Mouse (Mus musculus) CH12.LX (cell line): ENCODE results near the gene Pitx2. TPM values are rescaled to one million over a fixed set of nuclear protein-coding genes. Genes with fewer than 3 reads are reported as not detected.

ENCODE experiments used
- DNase-seq: peaks from one replicate; pipeline ENCODE4 v3.0.0-alpha.2; 2013; ENCODE audit errors: extremely low read depth
- H3K27ac ChIP-seq: 2 replicates; pipeline ENCODE4 v1.5.1; 2012; ENCODE audit warnings: low read depth, mild to moderate bottlenecking, control low read depth, moderate library complexity; ENCODE audit not compliant: insufficient read depth
- H3K27me3 ChIP-seq: replicated peaks from 2 replicates; pipeline ENCODE3; 2012; ENCODE audit warnings: inconsistent platforms
- H3K36me3 ChIP-seq, 2 experiments: replicated peaks in 1 of 2; 2 replicates each; pipeline versions ENCODE3 to v1.6.1; 2012; ENCODE audit warnings: inconsistent platforms in 1 of 2, low read length in 1 of 2, mild to moderate bottlenecking in 1 of 2, mixed read lengths in 1 of 2, moderate library complexity in 1 of 2; ENCODE audit not compliant: control insufficient read depth in 1 of 2, insufficient read depth in 1 of 2
- H3K4me1 ChIP-seq, 2 experiments: 2 replicates each; pipeline ENCODE4 v1.6.1; 2012; ENCODE audit warnings: inconsistent platforms in 1 of 2, moderate library complexity in 1 of 2; ENCODE audit not compliant: insufficient read depth in 2 of 2, control insufficient read depth in 1 of 2
- H3K4me2 ChIP-seq: 2 replicates; pipeline ENCODE4 v1.6.1; 2012; ENCODE audit warnings: low read depth, mild to moderate bottlenecking, control low read depth; ENCODE audit not compliant: poor library complexity, insufficient read depth, severe bottlenecking
- H3K4me3 ChIP-seq, 3 experiments: fragments of 150-350 bp in 1 of 3; sonication (generic) in 1 of 3; replicated peaks in 1 of 3; 2 replicates each; pipeline versions ENCODE3 to v1.5.1; 2011 to 2012; ENCODE audit warnings: low read depth in 2 of 3, low read length in 2 of 3, mild to moderate bottlenecking in 2 of 3, moderate library complexity in 2 of 3, control low read depth in 1 of 3, improper control_type of control experiment in 1 of 3, inconsistent platforms in 1 of 3, mixed read lengths in 1 of 3; ENCODE audit not compliant: poor library complexity in 1 of 3
- H3K79me2 ChIP-seq: replicated peaks from 2 replicates; pipeline ENCODE4 v1.6.1; 2012; ENCODE audit warnings: mild to moderate bottlenecking, moderate library complexity; ENCODE audit not compliant: control insufficient read depth, poor library complexity, insufficient read depth, severe bottlenecking; ENCODE audit errors: extremely low read depth
- H3K9ac ChIP-seq: 2 replicates; pipeline ENCODE4 v1.6.1; 2012; ENCODE audit warnings: low read depth, mild to moderate bottlenecking, control low read depth, moderate library complexity; ENCODE audit not compliant: insufficient read depth
- H3K9me3 ChIP-seq: replicated peaks from 2 replicates; pipeline ENCODE3; 2012; ENCODE audit warnings: low read length, inconsistent platforms, mixed read lengths
- CHD1 ChIP-seq: IDR thresholded peaks from 2 replicates; pipeline ENCODE4 v1.6.1; 2012; ENCODE audit warnings: low read depth, low read length, improper control_type of control experiment, inconsistent platforms
- E2F4 ChIP-seq: IDR thresholded peaks from 2 replicates; pipeline ENCODE4 v1.6.1; 2011; ENCODE audit warnings: low read depth, low read length, improper control_type of control experiment; ENCODE audit not compliant: insufficient replicate concordance
- ELF1 ChIP-seq: IDR thresholded peaks from 2 replicates; pipeline ENCODE4 v1.6.1; 2014; ENCODE audit warnings: low read depth, mild to moderate bottlenecking, inconsistent platforms, low read length, improper control_type of control experiment
- ETS1 ChIP-seq: conservative IDR thresholded peaks from 2 replicates; pipeline ENCODE4 v1.6.1; 2012; ENCODE audit warnings: low read depth, mild to moderate bottlenecking, inconsistent platforms, low read length, improper control_type of control experiment, moderate library complexity
- HCFC1 ChIP-seq: IDR thresholded peaks from 2 replicates; pipeline ENCODE4 v1.6.1; 2012; ENCODE audit warnings: low read depth, mild to moderate bottlenecking, inconsistent platforms, low read length, improper control_type of control experiment
- IRF4 ChIP-seq: IDR thresholded peaks from 2 replicates; pipeline ENCODE4 v1.6.1; 2014; ENCODE audit warnings: low read depth, mild to moderate bottlenecking, inconsistent platforms, low read length, improper control_type of control experiment
- JUND ChIP-seq: conservative IDR thresholded peaks from 2 replicates; pipeline ENCODE4 v1.6.1; 2011; ENCODE audit warnings: low read depth, low read length, improper control_type of control experiment
- KAT2A ChIP-seq: IDR thresholded peaks from 2 replicates; pipeline ENCODE4 v1.6.1; 2012; ENCODE audit warnings: low read length, improper control_type of control experiment, inconsistent platforms; ENCODE audit not compliant: insufficient replicate concordance
- MAZ ChIP-seq: IDR thresholded peaks from 2 replicates; pipeline ENCODE4 v1.6.1; 2012; ENCODE audit warnings: low read depth, mild to moderate bottlenecking, inconsistent platforms, low read length, improper control_type of control experiment, moderate library complexity
- MEF2A ChIP-seq: IDR thresholded peaks from 2 replicates; pipeline ENCODE4 v1.6.1; 2014; ENCODE audit warnings: low read depth, mild to moderate bottlenecking, inconsistent platforms, low read length, improper control_type of control experiment, borderline replicate concordance
- MYC ChIP-seq: IDR thresholded peaks from 2 replicates; pipeline ENCODE4 v1.6.1; 2011; ENCODE audit warnings: low read depth, mild to moderate bottlenecking, improper control_type of control experiment, low read length
- NELFE ChIP-seq: IDR thresholded peaks from 2 replicates; pipeline ENCODE4 v1.6.1; 2011; ENCODE audit warnings: low read depth, low read length, improper control_type of control experiment
- PAX5 ChIP-seq: IDR thresholded peaks from 2 replicates; pipeline ENCODE4 v1.6.1; 2012; ENCODE audit warnings: low read length, inconsistent platforms, mixed read lengths
- RAD21 ChIP-seq: IDR thresholded peaks from 2 replicates; pipeline ENCODE4 v1.6.1; 2011; ENCODE audit warnings: low read depth, mild to moderate bottlenecking, low read length, improper control_type of control experiment, moderate library complexity
- RCOR1 ChIP-seq: conservative IDR thresholded peaks from 2 replicates; pipeline ENCODE4 v1.6.1; 2012; ENCODE audit warnings: low read depth, mild to moderate bottlenecking, inconsistent platforms, low read length, improper control_type of control experiment
- TCF12 ChIP-seq: IDR thresholded peaks from 2 replicates; pipeline ENCODE4 v1.6.1; 2014; ENCODE audit warnings: low read depth, mild to moderate bottlenecking, inconsistent platforms, low read length, improper control_type of control experiment
- UBTF ChIP-seq: IDR thresholded peaks from 2 replicates; pipeline ENCODE4 v1.6.1; 2012; ENCODE audit warnings: low read depth, mild to moderate bottlenecking, inconsistent platforms, low read length, improper control_type of control experiment, moderate library complexity
- ZKSCAN1 ChIP-seq: IDR thresholded peaks from 2 replicates; pipeline ENCODE4 v1.6.1; 2012; ENCODE audit warnings: low read depth, inconsistent platforms, low read length, improper control_type of control experiment, borderline replicate concordance
- dilution Hi-C: fragments of 300-500 bp; cut with MboI; formaldehyde crosslinking; loops from 2 replicates; pipeline ENCODE4 v1.14.3; 2020; ENCODE audit warnings: low sequenced_read_pairs; ENCODE audit not compliant: extremely low pct_unique_long_range_greater_than_20kb, extremely low pct_ligation_motif_present
- in situ Hi-C: fragments of 300-500 bp; cut with MboI; formaldehyde crosslinking; loops from 3 replicates; pipeline ENCODE4 v1.14.3; 2019; ENCODE audit warnings: low sequenced_read_pairs, low pct_ligation_motif_present, low pct_unique_long_range_greater_than_20kb, mixed read lengths
- polyA plus RNA-seq: library from polyadenylated mRNA; unstranded; fragments of >175 nt; gene quantifications from 2 replicates; pipeline ENCODE4 v1.2.1, GENCODE M21; 2012; ENCODE audit warnings: low read depth; ENCODE audit not compliant: insufficient read length
- total RNA-seq, 2 experiments: library from RNA; depleted of rRNA; stranded (reverse); fragments of 300-350 nt in 1 of 2; fragments of >200 nt in 1 of 2; gene quantifications; 2 replicates each; pipeline ENCODE4 v1.2.3; 2012 to 2014

Gene Pitx2
- total and polyA plus RNA-seq, 3 experiments: not detected

GRCm38 (mm10) chr3:129250997-129251396, 51.3 kb downstream of the Pitx2 start:
- DNase-seq: no peak
- no peaks in the 10 kb centered on the region for H3K36me3 ChIP-seq
- no peak overlapping the region for H3K9ac ChIP-seq
- peaks cover 1% of the 10 kb centered on the region for H3K9me3 ChIP-seq
- in situ Hi-C loops: no loop called here
- no peak for TF ChIP-seq IRF4
- TF ChIP-seq UBTF: no peak
- TF ChIP-seq MEF2A: no peak
- no peak for TF ChIP-seq JUND
- TF ChIP-seq ZKSCAN1: no peak
- TF ChIP-seq NELFE: no peak
- TF ChIP-seq ELF1: no peak
- TF ChIP-seq HCFC1: no peak
- no peak for TF ChIP-seq CHD1
- no peak for TF ChIP-seq RCOR1
- TF ChIP-seq MYC: no peak
- no peak for TF ChIP-seq E2F4
- TF ChIP-seq, all 38 proteins: peak for 0
- H3K4me3 ChIP-seq: no peak overlapping the region
- H3K4me1 ChIP-seq: no peaks in the 10 kb centered on the region
- no peak overlapping the region for H3K4me2 ChIP-seq
- H3K27me3 ChIP-seq: no peaks in the 10 kb centered on the region
- dilution Hi-C loops: no loop called here
- H3K79me2 ChIP-seq: no peaks in the 10 kb centered on the region
- H3K27ac ChIP-seq: no peak overlapping the region

- no peaks in the 10 kb centered on the region for H3K27me3 ChIP-seq
- no peak for DNase-seq
- in situ Hi-C loops: no loop called here
- TF ChIP-seq PAX5 (no peak), UBTF (no peak), E2F4 (no peak), KAT2A (no peak), RAD21 (no peak), TCF12 (no peak), MAZ (no peak), ETS1 (no peak)
- TF ChIP-seq, all 38 proteins: peak for 0
- H3K9ac ChIP-seq: no peak overlapping the region
- H3K36me3 ChIP-seq: no peaks in the 10 kb centered on the region
- no peaks in the 10 kb centered on the region for H3K79me2 ChIP-seq
- H3K27ac ChIP-seq: no peak overlapping the region
- no peak overlapping the region for H3K4me3 ChIP-seq
- no peaks in the 10 kb centered on the region for H3K4me1 ChIP-seq
- H3K9me3 ChIP-seq: peaks cover 5% of the 10 kb centered on the region
- no peak overlapping the region for H3K4me2 ChIP-seq
- dilution Hi-C loops: no loop called here
Measured at GRCm38 (mm10) chr3:129254246-129254645, 54.6 kb downstream of the Pitx2 start.
